ENCODE assay signal across 11 mouse cellular contexts in genomic region chr1:193242238-193242637, GRCm38 (mm10). TPM values are rescaled to one million over a fixed set of nuclear protein-coding genes. Genes with fewer than 3 reads are reported as not detected.
DNase-seq lines count a peak whose midpoint lies in the region; ATAC-seq lines count a peak whose summit lies in the region.
"Had no signal": no experiment of that assay in that cellular context is flagged by ENCODE, and none has a peak within 500 bp of the region (broad histone marks: within the 10 kb centered on the region; RNA-seq: fewer than 3 reads in every experiment).

No protein-coding gene starts in this region.

- no peaks in the 10 kb centered on the region for H3K27me3 ChIP-seq in kidney, embryonic 15.5 days
- H3K27me3 ChIP-seq in hindbrain, embryonic 11.5 days (ENCODE audit: control insufficient read depth, insufficient read depth, low read length), result no peaks in the 10 kb centered on the region
- H3K27me3 ChIP-seq: neural tube, embryonic 13.5 days; Patski had no signal

- no peak for ATAC-seq in kidney, embryonic 15.5 days (replicated peaks; ENCODE audit: low FRiP score)
- peak; percentile 93 for ATAC-seq in monocyte, adult 5-6 weeks (replicated peaks; ENCODE audit: insufficient number of reproducible peaks, low FRiP score, low TSS enrichment, poor library complexity, severe bottlenecking)
- no peak for ATAC-seq in hindbrain, embryonic 11.5 days (ENCODE audit: low FRiP score)
- ATAC-seq: Patski had no signal

- H3K27ac ChIP-seq in kidney, embryonic 15.5 days, result no peak overlapping the region
- H3K27ac ChIP-seq in hindbrain, embryonic 11.5 days (ENCODE audit: low read depth, low read length), result no peak overlapping the region
- H3K27ac ChIP-seq: neural tube, embryonic 13.5 days had no signal

- H3K4me2 ChIP-seq in kidney, embryonic 15.5 days, result no peak overlapping the region
- H3K4me2 ChIP-seq in hindbrain, embryonic 11.5 days (replicated peaks; ENCODE audit: low read depth, low read length), result no peak overlapping the region
- H3K4me2 ChIP-seq: neural tube, embryonic 13.5 days had no signal

- WGBS in kidney, embryonic 15.5 days, result 78% methylated on average over 8 of the region's 8 CpGs
- 82% methylated on average over 8 of the region's 8 CpGs for WGBS in hindbrain, embryonic 11.5 days

- intact Hi-C loops in left cerebral cortex, postnatal 10 days (cut with DNase I), result no loop called here

- DNase-seq in kidney, postnatal 14 days, result peak; percentile 61
- DNase-seq in cerebellum, postnatal 14 days, result peak; percentile 96
- DNase-seq in heart, adult 9 months (ENCODE audit: low spot score in 2 of 2), result peak; percentile 91 to 92
- DNase-seq in left cerebral cortex, postnatal 10 days (ENCODE audit: extremely low spot score in 1 of 2, low spot score in 2 of 2), result peak; percentile 78 to 85
- peak; percentile 76 to 81 for DNase-seq in urinary bladder, postnatal 4 days (ENCODE audit: low spot score in 2 of 2)
- DNase-seq in hindbrain, embryonic 11.5 days (ENCODE audit: low spot score), result no peak

- peaks cover 4% of the 10 kb centered on the region for H3K4me1 ChIP-seq in kidney, embryonic 15.5 days
- no peaks in the 10 kb centered on the region for H3K4me1 ChIP-seq in hindbrain, embryonic 11.5 days (replicated peaks; ENCODE audit: control insufficient read depth, insufficient read depth, low read length)
- H3K4me1 ChIP-seq: neural tube, embryonic 13.5 days had no signal

- no peaks in the 10 kb centered on the region for H3K9me3 ChIP-seq in kidney, embryonic 15.5 days (replicated peaks)
- no peaks in the 10 kb centered on the region for H3K9me3 ChIP-seq in hindbrain, embryonic 11.5 days (ENCODE audit: control insufficient read depth, low read length)
- H3K9me3 ChIP-seq: neural tube, embryonic 13.5 days had no signal

- no peak overlapping the region for H3K4me3 ChIP-seq in kidney, embryonic 15.5 days (replicated peaks)
- no peak overlapping the region for H3K4me3 ChIP-seq in hindbrain, embryonic 11.5 days (ENCODE audit: low read depth, low read length)
- H3K4me3 ChIP-seq: erythroblast, embryonic 14.5 days; neural tube, embryonic 13.5 days had no signal

- no peak overlapping the region for H3K9ac ChIP-seq in kidney, embryonic 15.5 days
- H3K9ac ChIP-seq in hindbrain, embryonic 11.5 days (ENCODE audit: low read depth, low read length), result no peak overlapping the region
- H3K9ac ChIP-seq: neural tube, embryonic 13.5 days had no signal

- H3K36me3 ChIP-seq in kidney, embryonic 15.5 days, result no peaks in the 10 kb centered on the region
- no peaks in the 10 kb centered on the region for H3K36me3 ChIP-seq in hindbrain, embryonic 11.5 days (ENCODE audit: control insufficient read depth, insufficient read depth, low read length)
- H3K36me3 ChIP-seq: neural tube, embryonic 13.5 days had no signal

RNA-seq across cellular contexts. Expression of gene Hsd11b1, which starts 21.6 kb away (rescaled TPM):
- 1.5 TPM in 2 replicates for polyA plus RNA-seq in kidney, embryonic 15.5 days (2015; fragmentation: Nextera tagmentation; extraction: Ambion mirVana)
- total RNA-seq in left cerebral cortex, postnatal 10 days (2021), result 10 to 100 TPM; 15.6 to 16.5 TPM
- 101 to 156 TPM (median 112 TPM) in 3 replicates for total RNA-seq in monocyte, adult 5-6 weeks (2017)
- polyA plus RNA-seq in hindbrain, embryonic 11.5 days (2014; fragmentation: Nextera tagmentation; extraction: Ambion mirVana), result 0.54 TPM in 1 of 2 replicates, not detected in the other
- polyA plus RNA-seq: erythroblast, embryonic 14.5 days; neural tube, embryonic 13.5 days had no signal

RNA-seq across cellular contexts. Expression of gene G0s2, which starts 30.8 kb away (rescaled TPM):
- polyA plus RNA-seq in kidney, embryonic 15.5 days (2015; fragmentation: Nextera tagmentation; extraction: Ambion mirVana), result 28.6 and 37.1 TPM in 2 replicates
- total RNA-seq in left cerebral cortex, postnatal 10 days (2021), result 1 to 10 TPM; 4.7 to 6.2 TPM
- total RNA-seq in monocyte, adult 5-6 weeks (2017), result 41.0 to 151 TPM (median 72.9 TPM) in 3 replicates
- 6.3 and 7.5 TPM in 2 replicates for polyA plus RNA-seq in hindbrain, embryonic 11.5 days (2014; fragmentation: Nextera tagmentation; extraction: Ambion mirVana)
- polyA plus RNA-seq: Patski had no signal

RNA-seq across cellular contexts. Expression of gene Lamb3, which starts 34.7 kb away (rescaled TPM):
- polyA plus RNA-seq in kidney, embryonic 15.5 days (2015; fragmentation: Nextera tagmentation; extraction: Ambion mirVana), result 1.2 and 1.6 TPM in 2 replicates
- total RNA-seq in left cerebral cortex, postnatal 10 days (2021), result 1 to 10 TPM; 1.4 to 2.1 TPM
- 2.9 to 28.1 TPM (median 5.6 TPM) in 3 replicates for total RNA-seq in monocyte, adult 5-6 weeks (2017)
- polyA plus RNA-seq in hindbrain, embryonic 11.5 days (2014; fragmentation: Nextera tagmentation; extraction: Ambion mirVana), result 0.12 and 0.38 TPM in 2 replicates
- polyA plus RNA-seq: erythroblast, embryonic 14.5 days had no signal

RNA-seq across cellular contexts. Expression of gene Traf3ip3, which starts 40.7 kb away (rescaled TPM):
- 3.5 and 4.3 TPM in 2 replicates for polyA plus RNA-seq in kidney, embryonic 15.5 days (2015; fragmentation: Nextera tagmentation; extraction: Ambion mirVana)
- 1 to 10 TPM; 1.8 to 3.0 TPM for total RNA-seq in left cerebral cortex, postnatal 10 days (2021)
- total RNA-seq in monocyte, adult 5-6 weeks (2017), result 198 to 292 TPM (median 228 TPM) in 3 replicates
- polyA plus RNA-seq in hindbrain, embryonic 11.5 days (2014; fragmentation: Nextera tagmentation; extraction: Ambion mirVana), result 1.9 and 2.3 TPM in 2 replicates
- polyA plus RNA-seq: erythroblast, embryonic 14.5 days; Patski had no signal
